Mouse (Mus musculus): ENCODE results near the gene Zfp276.

The Zfp276 gene

GRCm38 (mm10) chr8:123290679-123291078 is 36.7 kb downstream of the Zfp276 start:
- no peak for DNase-seq (ENCODE audit: inconsistent ontology term)

DNA sequence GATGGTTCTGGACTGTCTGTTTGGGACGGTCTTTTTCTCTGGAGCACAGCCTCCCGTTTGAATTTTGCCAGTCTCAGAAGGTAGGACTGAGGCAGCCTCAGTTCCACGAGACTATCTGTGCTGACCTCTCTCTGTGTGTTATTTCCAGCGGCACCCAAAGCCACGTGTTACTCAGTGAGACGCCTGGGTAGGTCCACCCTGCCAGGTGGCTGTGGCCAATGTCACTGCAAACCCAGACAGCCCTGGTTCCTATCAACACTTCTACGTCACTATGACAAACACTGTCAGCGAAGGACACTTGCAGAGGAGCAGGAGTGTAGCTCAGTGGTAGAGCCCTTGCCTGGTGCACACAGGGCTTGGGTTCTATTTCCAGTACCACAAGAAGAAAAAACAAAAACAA is 37.7 kb downstream of the Zfp276 start:
- DNase-seq (ENCODE audit: inconsistent ontology term), result no peak

DNA sequence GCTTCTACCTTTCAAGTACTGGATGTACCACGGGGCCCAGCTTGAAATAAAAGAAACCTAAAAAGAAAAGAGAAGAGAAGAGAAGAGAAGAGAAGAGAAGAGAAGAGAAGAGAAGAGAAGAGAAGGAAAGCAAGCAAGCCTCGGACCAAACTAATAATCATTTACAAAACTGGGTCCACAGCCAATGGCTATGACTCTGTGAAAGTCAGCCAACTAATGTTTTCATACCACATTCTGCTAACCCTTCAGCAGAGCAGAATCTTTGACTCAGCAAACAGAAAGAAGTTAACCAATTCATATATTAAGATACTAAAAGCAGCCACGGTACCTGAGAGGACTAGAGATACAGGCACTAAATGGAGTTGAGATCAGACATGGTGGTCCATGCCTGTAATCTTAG is 38.3 kb downstream of the Zfp276 start:
- no peak for DNase-seq (ENCODE audit: inconsistent ontology term)

GRCm38 (mm10) chr8:123292785-123293184 is 38.8 kb downstream of the Zfp276 start:
- no peak for DNase-seq (ENCODE audit: inconsistent ontology term)

DNA sequence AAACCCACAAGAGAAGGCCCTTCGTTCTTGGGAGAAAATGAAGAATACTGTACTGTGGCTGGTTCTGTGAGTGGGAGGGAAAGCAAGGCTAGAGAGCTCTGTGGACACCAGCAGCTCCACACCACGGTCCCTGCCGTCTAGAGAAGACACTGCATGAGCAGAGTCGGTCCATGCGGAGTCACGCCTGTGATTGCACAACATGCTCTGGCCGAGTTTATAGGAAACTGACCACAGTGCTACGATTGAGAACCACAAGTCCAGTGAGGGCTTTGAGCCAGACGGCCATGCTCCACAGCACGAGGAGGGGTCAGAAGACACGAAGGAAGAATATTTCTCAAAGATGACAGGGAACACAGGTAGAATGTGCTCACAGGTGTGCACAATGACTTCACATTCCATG is 44.3 kb downstream of the Zfp276 start:
- no peak for DNase-seq (ENCODE audit: inconsistent ontology term)

GRCm38 (mm10) chr8:123308738-123309137 is 54.7 kb downstream of the Zfp276 start:
- DNase-seq (ENCODE audit: inconsistent ontology term), result no peak

GRCm38 (mm10) chr8:123317781-123318466 is 63.9 kb downstream of the Zfp276 start:
- no peak for DNase-seq (ENCODE audit: inconsistent ontology term)

DNA sequence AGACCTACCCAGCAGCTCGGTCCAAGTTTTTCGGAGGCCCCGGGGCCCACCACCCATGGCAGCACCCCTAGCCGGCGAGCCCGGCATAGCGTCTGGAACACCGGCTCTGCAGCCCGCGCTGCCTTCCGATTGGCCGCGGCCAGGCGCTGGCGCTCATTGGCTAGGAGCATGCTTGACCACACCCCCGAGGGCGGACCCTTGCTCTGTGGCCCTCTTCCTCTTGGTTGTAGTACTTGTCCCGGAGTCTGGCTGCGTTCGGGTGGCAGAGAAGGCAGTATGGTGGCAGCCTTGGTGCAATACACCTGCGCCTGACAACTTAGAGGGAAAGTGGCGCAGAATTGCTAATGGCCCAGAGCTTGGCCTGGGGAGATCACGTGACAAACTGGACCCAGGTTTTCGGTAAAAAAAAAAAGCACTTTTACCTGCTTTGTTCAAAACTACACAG is 64.5 kb downstream of the Zfp276 start, which contains the start of gene Fanca:
TSS of gene Fanca (minus strand) at position 110 of the 445 bp plus-strand sequence.
- DNase-seq (ENCODE audit: inconsistent ontology term), result peak; percentile 97
